Mouse (Mus musculus): ENCODE data around the gene Supt4a. TPM values are rescaled to one million over a fixed set of nuclear protein-coding genes. Genes with fewer than 3 reads are reported as not detected.

The Supt4a gene
- polyA plus RNA-seq (2016; fragmentation: Nextera tagmentation; extraction: Ambion mirVana): 129 and 141 TPM in 2 replicates

DNA sequence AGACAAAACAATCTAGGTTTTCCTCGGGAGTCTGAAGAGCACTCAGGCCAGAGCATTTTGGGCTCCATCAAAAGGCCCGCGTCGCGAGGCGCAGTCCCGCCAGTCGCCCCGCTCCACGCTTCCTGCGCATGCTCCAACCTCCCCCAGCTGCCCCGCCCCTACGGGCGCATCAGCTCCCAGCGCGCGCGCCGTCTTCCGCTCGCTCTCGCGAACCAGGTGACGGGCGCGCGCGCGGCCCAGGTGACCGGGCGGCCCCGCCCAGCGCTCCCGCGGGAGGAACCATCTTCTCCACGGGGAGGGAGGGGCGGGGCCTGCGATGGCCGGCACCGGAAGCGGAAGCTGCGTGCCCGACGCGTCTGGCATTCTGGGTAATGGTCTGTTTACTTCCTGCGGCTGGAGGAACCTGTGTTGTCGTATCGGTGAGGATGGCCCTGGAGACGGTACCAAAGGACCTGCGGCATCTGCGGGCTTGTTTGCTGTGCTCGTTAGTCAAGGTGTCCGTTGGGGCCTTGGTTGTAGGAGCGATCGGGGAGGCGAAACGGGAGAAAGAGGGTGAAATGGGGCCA, at the start of gene Supt4a:
Supt4a (plus strand) TSS at position 378 of the 566 bp plus-strand sequence.
- under 1% methylated on average over 57 of the region's 57 CpGs for WGBS
- Histone ChIP-seq H3K4me1 (peaks cover 25% of the 10 kb centered on the region), H3K27me3 (peaks cover 14% of the 10 kb centered on the region), H3K4me2 (replicated peaks) (peak within 1 kb of the TSS; percentile 82), H3K9me3 (replicated peaks) (no peaks in the 10 kb centered on the region), H3K27ac (peak within 1 kb of the TSS; percentile 75), H3K9ac (peak within 1 kb of the TSS; percentile 79), H3K36me3 (peaks cover 20% of the 10 kb centered on the region), H3K4me3 (peak within 1 kb of the TSS; percentile 69)
- ATAC-seq (ENCODE audit: low FRiP score): peak; percentile 93

- no peak overlapping the region for H3K4me2 ChIP-seq (replicated peaks)
Observed at GRCm38 (mm10) chr11:87688478-87689203, 48.7 kb upstream of the Supt4a start.

DNA sequence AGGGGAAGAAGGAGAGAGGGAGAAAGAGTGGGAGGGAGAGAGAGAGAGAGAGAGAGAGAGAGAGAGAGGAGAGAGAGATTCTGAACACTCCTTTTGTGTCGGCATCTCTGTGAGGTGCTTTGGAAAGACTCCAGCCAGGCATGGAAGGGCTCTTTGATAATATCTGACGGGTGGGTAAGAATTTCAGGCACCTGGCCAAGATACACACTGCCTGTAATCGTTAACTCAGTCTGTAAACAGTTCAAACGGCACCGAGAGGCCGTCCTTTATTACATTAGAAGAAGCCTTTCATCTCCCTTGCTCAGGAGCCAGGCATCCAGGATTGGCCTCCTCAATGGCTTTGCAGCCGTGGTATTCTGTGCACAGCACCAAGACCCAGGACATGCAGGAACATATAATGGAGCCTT, 47.9 kb upstream of the Supt4a start:
- Histone ChIP-seq H3K27ac (peak overlapping the region; percentile 14; the same call in 1 of the 2 replicates), H3K27me3 (no peaks in the 10 kb centered on the region), H3K36me3 (no peaks in the 10 kb centered on the region), H3K9ac (no peak overlapping the region), H3K9me3 (replicated peaks) (no peaks in the 10 kb centered on the region), H3K4me2 (replicated peaks) (0 out of 2 replicates have a peak overlapping the region, but pooled peaks have one; percentile 3), H3K4me1 (peaks cover 9% of the 10 kb centered on the region; the same call in 1 of the 2 replicates), H3K4me3 (no peak overlapping the region)
- WGBS: 33% methylated on average over 7 of the region's 7 CpGs
- no peak for ATAC-seq (ENCODE audit: low FRiP score)

More at GRCm38 (mm10) chr11:87688478-87689203, 48.7 kb upstream of the Supt4a start:
- no peak overlapping the region for H3K9ac ChIP-seq
- WGBS: 92% methylated on average over 11 of the region's 11 CpGs
- no peak overlapping the region for H3K4me3 ChIP-seq
- ATAC-seq (ENCODE audit: low FRiP score): no peak
- H3K36me3 ChIP-seq: no peaks in the 10 kb centered on the region
- peaks cover 9% of the 10 kb centered on the region; the same call in 1 of the 2 replicates for H3K4me1 ChIP-seq
- H3K27me3 ChIP-seq: no peaks in the 10 kb centered on the region
- 0 out of 2 replicates have a peak overlapping the region, but pooled peaks have one; percentile 14 for H3K27ac ChIP-seq
- H3K9me3 ChIP-seq (replicated peaks): no peaks in the 10 kb centered on the region

GRCm38 (mm10) chr11:87690054-87690740, 47.2 kb upstream of the Supt4a start:
- no peaks in the 10 kb centered on the region for H3K27me3 ChIP-seq
- no peaks in the 10 kb centered on the region for H3K36me3 ChIP-seq
- WGBS: 72% methylated on average over 16 of the region's 16 CpGs
- no peak for ATAC-seq (ENCODE audit: low FRiP score)
- H3K4me3 ChIP-seq: no peak overlapping the region
- no peak overlapping the region for H3K4me2 ChIP-seq (replicated peaks)
- H3K27ac ChIP-seq: peak overlapping the region; percentile 7; the same call in 1 of the 2 replicates
- H3K9me3 ChIP-seq (replicated peaks): no peaks in the 10 kb centered on the region
- H3K9ac ChIP-seq: no peak overlapping the region
- peaks cover 9% of the 10 kb centered on the region; the same call in 1 of the 2 replicates for H3K4me1 ChIP-seq

GRCm38 (mm10) chr11:87697131-87697682, 40.1 kb upstream of the Supt4a start:
- no peak overlapping the region for H3K9ac ChIP-seq
- WGBS: 80% methylated on average over 14 of the region's 14 CpGs
- no peak overlapping the region for H3K27ac ChIP-seq
- H3K4me3 ChIP-seq: no peak overlapping the region
- H3K4me1 ChIP-seq: no peaks in the 10 kb centered on the region
- no peaks in the 10 kb centered on the region for H3K36me3 ChIP-seq
- H3K9me3 ChIP-seq (replicated peaks): no peaks in the 10 kb centered on the region
- no peak overlapping the region for H3K4me2 ChIP-seq (replicated peaks)
- H3K27me3 ChIP-seq: no peaks in the 10 kb centered on the region
- ATAC-seq (ENCODE audit: low FRiP score): no peak

- H3K27me3 ChIP-seq: no peaks in the 10 kb centered on the region
- no peak for ATAC-seq (ENCODE audit: low FRiP score)
- WGBS: 89% methylated on average over 4 of the region's 4 CpGs
Observed at GRCm38 (mm10) chr11:87698126-87698525, 39.2 kb upstream of the Supt4a start.

GRCm38 (mm10) chr11:87701108-87701507, 36.2 kb upstream of the Supt4a start:
- Histone ChIP-seq H3K9ac (no peak overlapping the region), H3K27ac (no peak overlapping the region), H3K36me3 (no peaks in the 10 kb centered on the region), H3K9me3 (replicated peaks) (no peaks in the 10 kb centered on the region), H3K4me3 (no peak overlapping the region), H3K4me2 (replicated peaks) (no peak overlapping the region), H3K27me3 (no peaks in the 10 kb centered on the region), H3K4me1 (no peaks in the 10 kb centered on the region)
- no peak for ATAC-seq (ENCODE audit: low FRiP score)
- 86% methylated on average over 6 of the region's 6 CpGs for WGBS

More at GRCm38 (mm10) chr11:87698126-87698525, 39.2 kb upstream of the Supt4a start:
- Histone ChIP-seq H3K4me3 (no peak overlapping the region), H3K9ac (no peak overlapping the region), H3K27ac (no peak overlapping the region), H3K4me1 (no peaks in the 10 kb centered on the region), H3K4me2 (replicated peaks) (no peak overlapping the region), H3K9me3 (replicated peaks) (no peaks in the 10 kb centered on the region), H3K36me3 (no peaks in the 10 kb centered on the region)

- ATAC-seq (ENCODE audit: low FRiP score): no peak
- no peaks in the 10 kb centered on the region for H3K27me3 ChIP-seq
- H3K9me3 ChIP-seq (replicated peaks): no peaks in the 10 kb centered on the region
- H3K4me3 ChIP-seq: no peak overlapping the region
- no peak overlapping the region for H3K4me2 ChIP-seq (replicated peaks)
- no peaks in the 10 kb centered on the region for H3K4me1 ChIP-seq
- WGBS: 86% methylated on average over 14 of the region's 14 CpGs
- H3K9ac ChIP-seq: no peak overlapping the region
- H3K36me3 ChIP-seq: no peaks in the 10 kb centered on the region
- no peak overlapping the region for H3K27ac ChIP-seq
Observed at GRCm38 (mm10) chr11:87701877-87702620, 35.3 kb upstream of the Supt4a start.

DNA sequence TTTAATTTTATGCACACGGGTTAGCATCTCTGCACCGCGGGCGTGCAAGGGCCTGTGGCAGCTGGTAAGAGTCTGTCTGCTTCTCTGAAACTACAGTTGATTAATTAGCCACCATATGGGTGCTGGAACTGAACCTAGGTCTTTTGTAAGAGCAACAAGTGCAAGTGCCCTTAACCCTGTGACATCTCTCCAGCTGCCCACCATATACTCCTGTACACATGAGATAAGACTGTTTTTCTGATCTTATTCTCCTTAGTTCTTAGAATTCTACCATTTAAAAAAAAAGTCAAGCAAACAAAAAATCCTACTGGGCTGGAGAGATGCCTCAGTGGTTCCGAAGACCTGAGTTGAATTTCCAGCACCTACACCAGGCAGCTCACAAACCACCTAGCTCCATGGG, 33.7 kb upstream of the Supt4a start:
- Histone ChIP-seq H3K36me3 (no peaks in the 10 kb centered on the region), H3K9me3 (replicated peaks) (no peaks in the 10 kb centered on the region), H3K27ac (no peak overlapping the region), H3K27me3 (no peaks in the 10 kb centered on the region), H3K4me1 (peaks cover 3% of the 10 kb centered on the region; the same call in 1 of the 2 replicates), H3K4me2 (replicated peaks) (no peak overlapping the region), H3K4me3 (no peak overlapping the region), H3K9ac (no peak overlapping the region)
- no peak for ATAC-seq (ENCODE audit: low FRiP score)
- 80% methylated on average over 5 of the region's 5 CpGs for WGBS

DNA sequence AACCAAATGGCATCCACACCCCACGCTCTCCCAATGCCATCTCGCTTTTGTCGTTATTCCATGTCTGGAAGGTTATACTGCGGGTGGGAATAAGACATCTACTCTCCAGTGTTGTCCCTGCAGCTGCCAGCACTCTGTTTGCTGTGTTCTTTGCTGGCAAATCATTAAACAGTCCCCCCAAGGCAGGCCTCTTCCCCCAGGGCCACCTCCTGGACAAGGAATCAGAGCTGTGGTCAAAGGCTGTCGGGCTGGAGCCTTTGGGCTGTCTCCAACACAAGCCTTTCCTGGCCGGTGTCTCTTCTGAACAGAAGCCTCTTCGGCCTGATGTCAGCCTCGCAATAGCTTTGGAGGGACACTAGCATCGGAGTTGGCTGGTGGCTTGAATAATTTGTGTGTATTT, 33.1 kb upstream of the Supt4a start:
- Histone ChIP-seq H3K27ac (no peak overlapping the region), H3K4me2 (replicated peaks) (no peak overlapping the region), H3K9ac (no peak overlapping the region), H3K4me3 (no peak overlapping the region), H3K4me1 (peaks cover 3% of the 10 kb centered on the region; the same call in 1 of the 2 replicates), H3K36me3 (no peaks in the 10 kb centered on the region), H3K9me3 (replicated peaks) (no peaks in the 10 kb centered on the region), H3K27me3 (peaks cover 5% of the 10 kb centered on the region; the same call in 1 of the 2 replicates)
- ATAC-seq (ENCODE audit: low FRiP score): no peak
- 82% methylated on average over 9 of the region's 9 CpGs for WGBS

GRCm38 (mm10) chr11:87707570-87707969, 29.8 kb upstream of the Supt4a start:
- H3K36me3 ChIP-seq: no peaks in the 10 kb centered on the region
- peaks cover 25% of the 10 kb centered on the region for H3K27me3 ChIP-seq
- H3K4me2 ChIP-seq (replicated peaks): no peak overlapping the region
- H3K4me1 ChIP-seq: peaks cover 14% of the 10 kb centered on the region; the same call in 1 of the 2 replicates
- H3K4me3 ChIP-seq: no peak overlapping the region
- H3K9ac ChIP-seq: no peak overlapping the region
- ATAC-seq (ENCODE audit: low FRiP score): no peak
- no peak overlapping the region for H3K27ac ChIP-seq
- 25% methylated on average over 8 of the region's 8 CpGs for WGBS
- H3K9me3 ChIP-seq (replicated peaks): no peaks in the 10 kb centered on the region
